Mouse (Mus musculus) embryonic facial prominence, embryonic 13.5 days (tissue): ENCODE results near the gene Polg. TPM values are rescaled to one million over a fixed set of nuclear protein-coding genes. Genes with fewer than 3 reads are reported as not detected.

Source experiments
- ATAC-seq: fragments of 200-750 bp; cut with Nextera tagmentation; 2 replicates; pipeline ENCODE4 v1.8.0; 2017; ENCODE audit warnings: low read depth; ENCODE audit not compliant: insufficient number of reproducible peaks, insufficient read depth, low FRiP score, low TSS enrichment
- H3K27ac ChIP-seq: fragments of 300-500 bp; sonication (generic); 2 replicates; pipeline ENCODE4 v1.5.1; 2015; ENCODE audit warnings: moderate library complexity, mild to moderate bottlenecking, inconsistent platforms
- H3K27me3 ChIP-seq: fragments of 300-500 bp; sonication (generic); 2 replicates; pipeline ENCODE4 v1.6.1; 2015; ENCODE audit warnings: mild to moderate bottlenecking, inconsistent platforms
- H3K36me3 ChIP-seq: fragments of 300-500 bp; sonication (generic); 2 replicates; pipeline ENCODE4 v1.6.1; 2015; ENCODE audit warnings: mild to moderate bottlenecking, inconsistent platforms
- H3K4me1 ChIP-seq: fragments of 300-500 bp; sonication (generic); 2 replicates; pipeline ENCODE4 v1.6.1; 2015; ENCODE audit warnings: inconsistent platforms
- H3K4me2 ChIP-seq: fragments of 300-500 bp; sonication (generic); 2 replicates; pipeline ENCODE4 v1.6.1; 2015; ENCODE audit warnings: moderate library complexity, mild to moderate bottlenecking, inconsistent platforms
- H3K4me3 ChIP-seq: fragments of 300-500 bp; sonication (generic); 2 replicates; pipeline ENCODE4 v1.5.1; 2015; ENCODE audit warnings: mild to moderate bottlenecking, inconsistent platforms
- H3K9ac ChIP-seq: fragments of 300-500 bp; sonication (generic); 2 replicates; pipeline ENCODE4 v1.6.1; 2015; ENCODE audit warnings: mild to moderate bottlenecking, inconsistent platforms
- H3K9me3 ChIP-seq: fragments of 300-500 bp; sonication (generic); 2 replicates; pipeline ENCODE4 v1.6.1; 2016; ENCODE audit warnings: inconsistent platforms
- whole genome bisulfite sequencing: fragments of 180-500 bp; shearing (Covaris S2); methylation state at CpG from one replicate; pipeline ENCODE4 v1.1.7; 2015; ENCODE audit warnings: mixed read lengths; 5-methylcytosine and 5-hydroxymethylcytosine counted together
- polyA plus RNA-seq: library from polyadenylated mRNA; unstranded; fragments of >200 nt; fragmentation: Nextera tagmentation; extraction: Ambion mirVana; gene quantifications from 2 replicates; pipeline ENCODE4 v1.2.1, GENCODE M21; 2015

Polg gene
- polyA plus RNA-seq, 1 experiment from 2014 or later: 28.8 TPM

- no peak overlapping the region for H3K27ac ChIP-seq
- H3K9ac ChIP-seq: no peak overlapping the region
- H3K36me3 ChIP-seq: no peaks in the 10 kb centered on the region
- whole genome bisulfite sequencing: 79% methylated on average over 5 of the region's 5 CpGs
- no peaks in the 10 kb centered on the region; the same call in none of the 2 replicates for H3K27me3 ChIP-seq
- no peak for ATAC-seq
- 0 out of 2 replicates have a peak, but pooled peaks cover 3% of the 10 kb centered on the region for H3K9me3 ChIP-seq
- H3K4me2 ChIP-seq: no peak overlapping the region
- H3K4me1 ChIP-seq: no peaks in the 10 kb centered on the region
- no peak overlapping the region for H3K4me3 ChIP-seq
Observed at GRCm38 (mm10) chr7:79474831-79475399, 8.8 kb upstream of the Polg start.

- H3K4me1 ChIP-seq: no peaks in the 10 kb centered on the region
- 0 out of 2 replicates have a peak, but pooled peaks cover 3% of the 10 kb centered on the region for H3K9me3 ChIP-seq
- H3K4me3 ChIP-seq: no peak overlapping the region
- no peak overlapping the region for H3K4me2 ChIP-seq
- 86% methylated on average over 9 of the region's 9 CpGs for WGBS
- no peak overlapping the region for H3K27ac ChIP-seq
- no peak overlapping the region for H3K9ac ChIP-seq
- no peaks in the 10 kb centered on the region for H3K36me3 ChIP-seq
- H3K27me3 ChIP-seq: peaks cover 6% of the 10 kb centered on the region
- ATAC-seq: no peak
Observed at GRCm38 (mm10) chr7:79473496-79474194, 7.5 kb upstream of the Polg start.

DNA sequence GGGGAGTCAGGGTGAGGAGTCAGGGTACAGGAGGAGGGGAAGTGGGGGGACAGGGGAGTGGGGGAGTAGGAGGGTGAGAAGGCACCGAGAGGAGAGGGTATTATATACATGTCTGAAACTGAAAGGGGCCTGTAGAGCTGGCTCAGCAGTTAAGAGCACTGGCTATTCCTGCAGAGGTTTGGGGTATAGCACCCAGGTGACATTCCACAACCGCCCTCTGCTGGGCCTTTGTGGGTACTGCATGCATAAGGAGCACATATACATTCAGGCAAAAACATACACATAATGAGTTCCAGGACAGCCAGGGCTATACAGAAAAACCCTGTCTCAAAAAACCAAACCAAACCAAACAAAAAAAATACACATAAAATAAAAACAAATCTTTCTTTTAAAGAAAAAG, 6.6 kb upstream of the Polg start:
- Histone ChIP-seq H3K27me3 (peaks cover 9% of the 10 kb centered on the region), H3K36me3 (no peaks in the 10 kb centered on the region), H3K4me3 (no peak overlapping the region), H3K9ac (no peak overlapping the region), H3K27ac (no peak overlapping the region), H3K4me1 (0 out of 2 replicates have a peak, but pooled peaks cover under 1% of the 10 kb centered on the region), H3K4me2 (no peak overlapping the region), H3K9me3 (0 out of 2 replicates have a peak, but pooled peaks cover 3% of the 10 kb centered on the region)
- 50% methylated on average over 2 of the region's 2 CpGs for WGBS
- no peak for ATAC-seq

DNA sequence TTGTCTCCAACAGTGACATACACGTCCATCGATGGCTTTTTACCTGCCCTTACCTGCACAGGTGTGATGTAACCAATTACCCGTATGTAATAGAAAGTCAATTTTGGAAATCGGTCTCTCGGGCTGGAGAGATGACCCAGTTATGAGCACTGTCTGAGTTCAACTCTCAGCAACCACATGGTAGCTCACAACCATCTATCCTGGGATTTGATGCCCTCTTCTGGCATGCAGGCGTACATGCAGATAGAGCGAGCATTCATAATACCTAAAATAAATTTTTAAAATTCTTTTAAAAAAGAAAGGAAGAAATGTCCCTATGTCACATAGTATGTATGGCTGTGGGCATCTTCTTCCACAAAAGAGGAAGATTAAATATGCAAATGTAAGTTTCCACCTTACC, 5.3 kb upstream of the Polg start:
- Histone ChIP-seq H3K27me3 (peaks cover 9% of the 10 kb centered on the region; the same call in 1 of the 2 replicates), H3K36me3 (no peaks in the 10 kb centered on the region), H3K9me3 (0 out of 2 replicates have a peak, but pooled peaks cover 3% of the 10 kb centered on the region), H3K4me1 (peaks cover 11% of the 10 kb centered on the region; the same call in 1 of the 2 replicates), H3K4me3 (no peak overlapping the region), H3K9ac (no peak overlapping the region), H3K4me2 (no peak overlapping the region), H3K27ac (no peak overlapping the region)
- 68% methylated on average over 7 of the region's 7 CpGs for WGBS
- ATAC-seq: no peak

- Histone ChIP-seq H3K9ac (no peak overlapping the region), H3K36me3 (no peaks in the 10 kb centered on the region), H3K4me1 (peaks cover 11% of the 10 kb centered on the region; the same call in 1 of the 2 replicates), H3K4me2 (no peak overlapping the region), H3K9me3 (0 out of 2 replicates have a peak, but pooled peaks cover 3% of the 10 kb centered on the region), H3K4me3 (no peak overlapping the region), H3K27ac (no peak overlapping the region), H3K27me3 (peaks cover 9% of the 10 kb centered on the region; the same call in 1 of the 2 replicates)
- ATAC-seq: no peak
- 55% methylated on average over 3 of the region's 3 CpGs for WGBS
Observed at GRCm38 (mm10) chr7:79470718-79471117, 4.6 kb upstream of the Polg start.

DNA sequence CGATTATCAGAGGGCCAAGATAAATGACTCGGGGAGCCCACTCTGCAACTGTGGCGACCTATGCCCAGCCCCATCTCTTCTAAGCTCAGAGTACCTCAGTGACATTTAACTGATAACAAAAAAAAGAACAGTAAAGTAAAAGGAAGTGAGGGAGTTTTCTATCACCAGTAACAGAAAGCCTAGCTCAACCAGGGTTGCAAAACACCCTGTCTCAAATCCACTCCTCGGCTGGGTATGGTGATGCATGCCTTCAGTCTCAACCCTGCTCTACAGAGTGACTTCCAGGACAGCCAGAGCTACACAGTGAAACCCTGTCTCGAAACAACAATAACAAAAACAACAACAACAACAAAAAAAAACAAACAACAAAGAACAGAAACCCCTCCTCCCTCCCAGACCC, 3.6 kb upstream of the Polg start:
- Histone ChIP-seq H3K4me2 (no peak overlapping the region), H3K4me1 (peaks cover 17% of the 10 kb centered on the region), H3K9ac (no peak overlapping the region), H3K27me3 (peaks cover 9% of the 10 kb centered on the region; the same call in 1 of the 2 replicates), H3K36me3 (no peaks in the 10 kb centered on the region), H3K27ac (no peak overlapping the region), H3K4me3 (no peak overlapping the region), H3K9me3 (0 out of 2 replicates have a peak, but pooled peaks cover 3% of the 10 kb centered on the region)
- WGBS: 71% methylated on average over 5 of the region's 5 CpGs
- ATAC-seq: no peak

- Histone ChIP-seq H3K27me3 (peaks cover 14% of the 10 kb centered on the region), H3K4me2 (no peak overlapping the region), H3K4me1 (peaks cover 24% of the 10 kb centered on the region), H3K9me3 (0 out of 2 replicates have a peak, but pooled peaks cover 3% of the 10 kb centered on the region), H3K4me3 (no peak overlapping the region), H3K36me3 (peaks cover 4% of the 10 kb centered on the region; the same call in 1 of the 2 replicates), H3K9ac (no peak overlapping the region), H3K27ac (no peak overlapping the region)
- 48% methylated on average over 8 of the region's 8 CpGs for WGBS
- no peak for ATAC-seq
Observed at GRCm38 (mm10) chr7:79468994-79469393, 2.8 kb upstream of the Polg start.

- Histone ChIP-seq H3K9me3 (0 out of 2 replicates have a peak, but pooled peaks cover 3% of the 10 kb centered on the region), H3K4me1 (peaks cover 26% of the 10 kb centered on the region), H3K4me3 (peak overlapping the region; percentile 86), H3K4me2 (peak overlapping the region; percentile 87), H3K36me3 (peaks cover 10% of the 10 kb centered on the region; the same call in 1 of the 2 replicates), H3K27ac (no peak overlapping the region), H3K27me3 (peaks cover 14% of the 10 kb centered on the region), H3K9ac (peak overlapping the region; percentile 54)
- WGBS: 0% methylated on average over 3 of the region's 6 CpGs
- ATAC-seq: no peak
Observed at GRCm38 (mm10) chr7:79467951-79468350, 1.8 kb upstream of the Polg start.

DNA sequence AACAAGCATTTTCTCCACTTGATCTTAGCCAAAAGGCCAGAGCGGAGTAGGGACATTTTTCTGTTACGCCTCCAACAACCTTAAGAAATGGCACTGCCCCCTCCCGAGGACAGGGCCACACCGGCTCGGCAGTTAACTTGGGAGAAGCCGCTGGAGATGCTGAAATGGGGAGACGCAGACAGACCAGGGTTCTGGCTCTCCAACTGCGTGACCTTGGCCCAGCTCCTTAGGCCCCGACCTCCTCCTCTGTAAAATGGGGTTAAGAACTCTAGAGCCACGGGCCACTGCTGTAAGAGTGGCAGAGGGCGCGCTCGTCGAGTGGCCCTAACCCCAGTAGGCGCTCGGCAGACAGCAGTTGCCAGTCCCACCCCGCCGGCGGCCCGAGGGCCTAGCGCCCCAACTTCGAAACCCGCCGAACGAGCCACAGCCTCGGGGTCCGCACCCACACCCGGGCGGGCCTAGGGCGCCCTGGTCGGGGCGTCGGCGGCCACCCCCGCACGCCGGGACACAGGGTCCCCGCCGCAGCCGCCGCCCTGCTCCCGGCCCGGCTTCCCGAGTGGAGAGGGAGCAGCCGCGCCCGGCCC, 609 bp downstream of the Polg start:
- under 1% methylated on average over 46 of the region's 47 CpGs for WGBS
- peak overlapping the region; percentile 82 for H3K27ac ChIP-seq
- H3K36me3 ChIP-seq: peaks cover 31% of the 10 kb centered on the region
- ATAC-seq: peak; percentile 45
- peak overlapping the region; percentile 87 for H3K4me2 ChIP-seq
- H3K9ac ChIP-seq: peak overlapping the region; percentile 91
- peaks cover 26% of the 10 kb centered on the region for H3K4me1 ChIP-seq
- peaks cover 14% of the 10 kb centered on the region for H3K27me3 ChIP-seq
- no peaks in the 10 kb centered on the region for H3K9me3 ChIP-seq
- H3K4me3 ChIP-seq: peak overlapping the region; percentile 86

- peak overlapping the region; percentile 91 for H3K9ac ChIP-seq
- peaks cover 14% of the 10 kb centered on the region for H3K27me3 ChIP-seq
- ATAC-seq: no peak
- H3K36me3 ChIP-seq: peaks cover 37% of the 10 kb centered on the region
- H3K27ac ChIP-seq: no peak overlapping the region
- peak overlapping the region; percentile 86 for H3K4me3 ChIP-seq
- H3K4me2 ChIP-seq: peak overlapping the region; percentile 87
- peaks cover 26% of the 10 kb centered on the region for H3K4me1 ChIP-seq
- no peaks in the 10 kb centered on the region for H3K9me3 ChIP-seq
- WGBS: 4% methylated on average over 47 of the region's 47 CpGs
Observed at GRCm38 (mm10) chr7:79464776-79465420, 1.3 kb downstream of the Polg start.

DNA sequence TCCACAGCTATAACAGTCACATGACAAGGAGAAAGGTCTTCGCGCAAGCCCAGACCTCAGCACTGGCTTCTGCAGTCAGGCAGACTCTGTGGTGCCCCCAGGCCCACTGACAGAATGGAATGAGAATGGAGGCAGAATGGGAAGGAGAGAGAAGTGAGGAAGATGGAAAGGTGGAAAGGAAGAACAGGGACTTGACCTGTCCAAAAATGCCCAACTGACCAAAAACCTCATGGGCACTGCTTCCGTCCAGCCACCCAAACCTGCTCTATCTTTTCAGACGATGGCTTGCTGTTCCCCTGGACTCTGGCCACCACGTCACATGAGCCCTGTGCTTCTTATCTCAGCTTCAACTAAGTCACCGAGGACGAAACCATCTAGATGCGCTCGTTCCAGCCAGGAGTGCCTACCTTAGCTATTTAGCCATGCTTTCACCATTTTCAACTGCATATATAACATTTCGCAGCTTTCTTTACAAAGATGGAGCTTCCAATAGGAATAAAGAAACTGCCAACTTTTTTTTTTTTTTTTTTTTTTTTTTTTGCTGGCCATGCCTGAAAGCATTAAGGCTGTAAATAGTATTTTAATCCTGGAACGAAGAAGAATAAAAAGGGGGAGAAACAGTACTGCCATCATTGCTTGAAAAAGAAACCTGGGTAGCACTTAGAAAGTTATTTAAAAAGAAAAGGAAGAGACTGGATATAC, 2.6 kb downstream of the Polg start:
- Histone ChIP-seq H3K9ac (no peak overlapping the region), H3K27ac (no peak overlapping the region), H3K9me3 (no peaks in the 10 kb centered on the region), H3K27me3 (peaks cover 7% of the 10 kb centered on the region), H3K4me2 (no peak overlapping the region), H3K4me1 (peaks cover 26% of the 10 kb centered on the region), H3K36me3 (peaks cover 51% of the 10 kb centered on the region), H3K4me3 (no peak overlapping the region)
- WGBS: 88% methylated on average over 11 of the region's 11 CpGs
- ATAC-seq: no peak
